Mouse (Mus musculus): ENCODE measurements around the gene Camk1d.

DNA sequence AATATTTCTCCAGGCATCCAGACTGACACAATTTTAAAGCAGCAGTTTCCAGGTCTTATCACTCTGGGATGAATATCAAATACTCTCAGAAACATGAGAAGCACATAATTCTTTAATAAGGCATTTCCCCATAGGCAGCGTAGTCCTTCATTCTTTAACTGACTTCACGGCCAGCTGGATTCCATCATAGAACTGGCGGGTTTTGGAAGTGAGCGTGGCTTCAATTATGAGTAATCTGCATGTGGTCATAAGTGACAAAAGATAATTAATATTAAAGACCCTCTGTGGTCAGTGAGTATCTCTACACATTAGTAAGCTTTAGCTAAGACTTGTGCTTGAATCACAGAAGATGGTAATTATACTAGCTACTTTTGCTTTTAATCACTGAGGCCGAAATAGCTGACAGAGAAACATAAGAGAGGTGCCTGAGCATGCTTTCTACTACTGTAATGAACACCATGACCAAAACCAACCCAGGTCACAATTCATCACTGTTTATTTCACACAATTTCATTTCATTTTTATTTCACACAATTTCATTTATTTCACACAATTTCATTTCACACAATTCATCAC, 293.6 kb downstream of the Camk1d start:
- no peak for TF ChIP-seq CTCF (IDR thresholded peaks at IDR 0.05; ENCODE audit: low read depth, low read length)
- TF ChIP-seq POLR2A (IDR thresholded peaks at IDR 0.05; ENCODE audit: extremely low read depth, insufficient read depth, low read length), result no peak
